Mouse (Mus musculus): ENCODE data around the gene Erich2.

DNA sequence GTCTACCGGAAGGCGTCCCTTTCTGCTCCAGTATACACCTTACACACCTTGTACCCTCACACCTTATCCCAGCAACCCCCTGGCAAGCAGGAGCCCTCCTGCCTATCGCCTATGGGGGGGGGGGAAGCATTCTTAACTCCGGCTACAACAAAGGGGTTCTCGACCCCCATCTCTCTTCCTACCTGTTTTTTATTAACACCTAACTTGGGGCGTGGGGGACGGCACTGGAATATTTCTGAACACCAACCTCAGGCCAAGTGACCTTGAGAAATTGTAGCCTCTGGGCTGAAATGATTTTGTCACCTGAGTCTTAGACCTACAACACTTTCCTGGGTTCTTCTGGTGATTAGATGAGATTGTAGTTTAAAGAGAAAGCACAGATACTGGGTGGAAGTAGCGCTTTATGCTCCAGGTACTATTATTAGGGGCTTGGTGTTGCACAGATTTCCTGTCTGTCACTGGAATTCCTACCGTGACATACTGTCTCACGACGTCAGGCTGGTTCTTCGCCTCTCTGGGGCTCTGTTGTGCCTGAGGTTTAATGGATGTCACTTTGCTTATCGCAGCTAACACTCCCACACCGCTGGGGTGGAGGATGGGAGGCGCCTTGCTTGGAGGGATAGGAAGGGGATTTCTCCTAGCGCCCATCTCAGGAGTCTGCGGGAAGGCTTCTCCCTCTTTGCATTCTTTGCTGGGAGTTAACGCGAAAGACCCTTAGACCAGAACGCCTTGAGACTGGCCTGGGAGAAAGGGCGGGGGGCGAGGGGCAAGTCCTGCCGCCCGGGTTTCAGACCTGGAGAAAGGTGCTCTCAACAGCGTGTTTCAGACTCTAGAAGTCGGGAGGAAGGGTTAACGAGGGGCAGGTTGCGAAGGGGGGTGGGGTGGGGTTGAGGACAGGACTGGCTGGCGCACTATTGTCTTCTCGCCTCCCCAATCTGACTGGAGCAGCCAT is 57.3 kb downstream of the Erich2 start:
- TF ChIP-seq ETS1 (IDR thresholded peaks at IDR 0.05; ENCODE audit: low read depth, low read length) (no peak), RAD21 (IDR thresholded peaks at IDR 0.05; ENCODE audit: low read depth, low read length) (no peak), USF2 (IDR thresholded peaks at IDR 0.05; ENCODE audit: borderline replicate concordance in 1 of 2, insufficient read depth in 1 of 2, low read depth in 1 of 2, low read length in 2 of 2) (no peak), CTCF (IDR thresholded peaks at IDR 0.05 in 2 of 3, conservative IDR thresholded peaks at IDR 0.05 in 1 of 3; ENCODE audit: control insufficient read depth in 1 of 3, insufficient read depth in 1 of 3, low read depth in 2 of 3, low read length in 3 of 3, poor library complexity in 1 of 3, severe bottlenecking in 1 of 3) (no peak), POLR2A (IDR thresholded peaks at IDR 0.05; ENCODE audit: control insufficient read depth in 1 of 2, insufficient read depth in 1 of 2, low read depth in 1 of 2, low read length in 2 of 2, poor library complexity in 1 of 2) (no peak), MEF2A (IDR thresholded peaks at IDR 0.05; ENCODE audit: extremely low read depth, insufficient replicate concordance, low read depth, low read length, poor library complexity, severe bottlenecking) (no peak), MAX (IDR thresholded peaks at IDR 0.05; ENCODE audit: low read length) (no peak), RCOR1 (IDR thresholded peaks at IDR 0.05; ENCODE audit: low read depth, low read length) (no peak), MYB (IDR thresholded peaks at IDR 0.05; ENCODE audit: low read depth, low read length) (no peak), GATA1 (IDR thresholded peaks at IDR 0.05; ENCODE audit: low read depth, low read length) (no peak), POLR2AphosphoS2 (IDR thresholded peaks at IDR 0.05; ENCODE audit: low read length) (no peak), TAL1 (IDR thresholded peaks at IDR 0.05; ENCODE audit: low read length) (no peak)
